Mouse (Mus musculus) kidney, embryonic 16.5 days (tissue): Measurements from ENCODE around the gene Tal1. TPM values are rescaled to one million over a fixed set of nuclear protein-coding genes. Genes with fewer than 3 reads are reported as not detected.
A peak's percentile ranks its signal among the peaks of the same experiment; 100 is the strongest.

Source experiments
- ATAC-seq: fragments of 200-750 bp; cut with Nextera tagmentation; 2 replicates; pipeline ENCODE4 v1.8.0; 2017; ENCODE audit warnings: moderate TSS enrichment; ENCODE audit not compliant: low FRiP score, low TSS enrichment
- H3K27ac ChIP-seq: fragments of 300-500 bp; sonication (generic); 2 replicates; pipeline ENCODE4 v1.5.1; 2014; ENCODE audit warnings: low read length
- H3K27me3 ChIP-seq: fragments of 300-500 bp; sonication (generic); 2 replicates; pipeline ENCODE4 v1.6.1; 2014; ENCODE audit warnings: low read length, control low read depth, mixed read lengths; ENCODE audit not compliant: insufficient read depth
- H3K36me3 ChIP-seq: fragments of 300-500 bp; sonication (generic); 2 replicates; pipeline ENCODE4 v1.6.1; 2014; ENCODE audit warnings: low read length, control low read depth, mixed read lengths; ENCODE audit not compliant: insufficient read depth
- H3K4me1 ChIP-seq: fragments of 300-500 bp; sonication (generic); 2 replicates; pipeline ENCODE4 v1.6.1; 2014; ENCODE audit warnings: low read length, control low read depth, mixed read lengths; ENCODE audit not compliant: insufficient read depth
- H3K4me2 ChIP-seq: fragments of 300-500 bp; sonication (generic); replicated peaks from 2 replicates; pipeline ENCODE4 v1.6.1; 2014; ENCODE audit warnings: low read depth, low read length
- H3K4me3 ChIP-seq: fragments of 300-500 bp; sonication (generic); 2 replicates; pipeline ENCODE4 v1.5.1; 2014; ENCODE audit warnings: mild to moderate bottlenecking, low read length
- H3K9ac ChIP-seq: fragments of 300-500 bp; sonication (generic); replicated peaks from 2 replicates; pipeline ENCODE4 v1.6.1; 2014; ENCODE audit warnings: low read length
- H3K9me3 ChIP-seq: fragments of 300-500 bp; sonication (generic); 2 replicates; pipeline ENCODE4 v1.6.1; 2016; ENCODE audit warnings: low read length, control low read depth
- WGBS: fragments of 180-500 bp; shearing (Covaris S2); extraction: QIAGEN DNeasy Blood & Tissue Kit; methylation state at CpG from one replicate; pipeline ENCODE4 v1.1.7; 2014; 5-methylcytosine and 5-hydroxymethylcytosine counted together
- polyA plus RNA-seq: library from polyadenylated mRNA; unstranded; fragments of >200 nt; fragmentation: Nextera tagmentation; extraction: Ambion mirVana; gene quantifications from 2 replicates; pipeline ENCODE4 v1.2.1, GENCODE M21; 2015

The Tal1 gene
- polyA plus RNA-seq, 1 experiment from 2014 or later = 1.3 TPM

DNA sequence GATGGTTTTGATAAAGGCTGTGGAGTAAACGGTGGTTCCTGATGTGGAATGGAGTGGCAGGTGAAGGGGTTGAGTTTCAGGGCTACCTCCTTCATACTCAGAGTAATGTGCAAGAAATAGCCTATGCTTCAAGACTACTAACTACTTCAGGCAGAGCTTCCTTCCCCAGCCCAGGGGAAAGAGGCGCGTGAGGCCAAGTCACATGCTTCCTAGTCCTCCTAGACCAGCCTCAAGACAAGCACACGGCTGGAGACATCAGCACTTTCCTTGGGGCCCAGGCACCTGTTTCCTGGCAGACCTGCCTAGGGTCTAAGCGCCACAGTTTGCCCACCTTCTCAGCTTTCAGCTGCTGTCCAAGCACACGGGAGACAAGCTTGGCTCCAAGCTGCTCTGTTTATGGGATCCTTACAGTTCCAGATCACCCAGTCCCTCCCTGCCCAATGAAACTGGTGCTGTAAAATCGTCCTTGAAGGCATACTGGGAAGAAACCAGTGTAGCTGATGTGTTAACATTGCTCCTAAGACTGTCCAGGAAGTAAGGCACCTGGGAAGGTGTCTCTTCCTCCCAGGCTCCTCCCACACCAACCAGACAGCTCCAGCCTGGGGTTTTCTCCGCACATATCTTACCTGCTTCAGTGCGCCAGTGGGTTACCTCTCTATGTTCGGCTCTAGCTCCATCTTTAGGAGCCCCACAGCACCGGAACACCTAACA lies 40.4 kb downstream of the Tal1 start:
- no peak for ATAC-seq
- Histone ChIP-seq H3K27ac (peak overlapping the region; percentile 85), H3K27me3 (peaks cover 16% of the 10 kb centered on the region), H3K9ac (peak overlapping the region; percentile 60; the same call in 1 of the 2 replicates), H3K4me2 (peak overlapping the region; percentile 74), H3K9me3 (no peaks in the 10 kb centered on the region), H3K4me3 (peak overlapping the region; percentile 48), H3K36me3 (no peaks in the 10 kb centered on the region), H3K4me1 (peaks cover 22% of the 10 kb centered on the region)
- 15% methylated on average over 11 of the region's 11 CpGs for WGBS

GRCm38 (mm10) chr4:115097146-115097496 lies 40.9 kb downstream of the Tal1 start:
- no peaks in the 10 kb centered on the region for H3K9me3 ChIP-seq
- WGBS = 0% methylated on average over 6 of the region's 6 CpGs
- H3K4me1 ChIP-seq = peaks cover 22% of the 10 kb centered on the region
- peak overlapping the region; percentile 85; the same call in 1 of the 2 replicates for H3K27ac ChIP-seq
- H3K36me3 ChIP-seq = no peaks in the 10 kb centered on the region
- peaks cover 16% of the 10 kb centered on the region for H3K27me3 ChIP-seq
- H3K9ac ChIP-seq = 0 out of 2 replicates have a peak overlapping the region, but pooled peaks have one; percentile 1
- H3K4me2 ChIP-seq = peak overlapping the region; percentile 74
- ATAC-seq = no peak
- peak overlapping the region; percentile 12 for H3K4me3 ChIP-seq

DNA sequence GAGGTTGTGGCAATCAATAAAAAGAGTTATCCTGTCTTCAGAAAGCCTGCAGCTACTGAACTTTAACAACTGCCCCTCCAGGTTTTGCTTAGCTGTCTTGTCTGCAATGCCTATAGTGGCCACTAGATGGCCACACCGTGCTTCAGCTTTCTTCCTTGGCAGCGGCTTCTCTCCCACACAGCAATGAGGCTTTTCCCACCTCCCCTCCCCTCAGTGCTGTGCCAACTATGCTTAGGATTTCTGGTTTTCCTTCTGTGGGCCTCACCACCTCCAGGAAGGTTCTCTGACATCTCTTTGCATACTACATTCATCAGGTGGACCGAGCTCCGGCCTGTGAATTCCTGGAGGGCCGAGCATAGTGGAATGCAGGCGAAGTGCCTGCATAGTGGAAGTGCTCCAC lies 45.5 kb downstream of the Tal1 start:
- no peaks in the 10 kb centered on the region for H3K36me3 ChIP-seq
- H3K4me2 ChIP-seq = no peak overlapping the region
- ATAC-seq = peak; percentile 44; the same call in 1 of the 2 replicates
- no peak overlapping the region for H3K27ac ChIP-seq
- no peak overlapping the region for H3K9ac ChIP-seq
- no peak overlapping the region for H3K4me3 ChIP-seq
- peaks cover 4% of the 10 kb centered on the region; the same call in 1 of the 2 replicates for H3K27me3 ChIP-seq
- H3K4me1 ChIP-seq = peaks cover 4% of the 10 kb centered on the region
- WGBS = 30% methylated on average over 6 of the region's 6 CpGs
- no peaks in the 10 kb centered on the region for H3K9me3 ChIP-seq

- no peak overlapping the region for H3K4me3 ChIP-seq
- no peaks in the 10 kb centered on the region for H3K36me3 ChIP-seq
- 0 out of 2 replicates have a peak, but pooled peaks cover 3% of the 10 kb centered on the region for H3K9me3 ChIP-seq
- no peak overlapping the region for H3K27ac ChIP-seq
- H3K27me3 ChIP-seq = no peaks in the 10 kb centered on the region
- ATAC-seq = no peak
- H3K4me1 ChIP-seq = no peaks in the 10 kb centered on the region
- WGBS = 55% methylated on average over 4 of the region's 4 CpGs
- no peak overlapping the region for H3K4me2 ChIP-seq
- no peak overlapping the region for H3K9ac ChIP-seq
These were observed 47.3 kb downstream of the Tal1 start for GRCm38 (mm10) chr4:115103510-115103909.

- no peak for ATAC-seq
- 57% methylated on average over 2 of the region's 2 CpGs for WGBS
- no peaks in the 10 kb centered on the region for H3K4me1 ChIP-seq
These were observed 54.9 kb downstream of the Tal1 start for GRCm38 (mm10) chr4:115111167-115111566.

DNA sequence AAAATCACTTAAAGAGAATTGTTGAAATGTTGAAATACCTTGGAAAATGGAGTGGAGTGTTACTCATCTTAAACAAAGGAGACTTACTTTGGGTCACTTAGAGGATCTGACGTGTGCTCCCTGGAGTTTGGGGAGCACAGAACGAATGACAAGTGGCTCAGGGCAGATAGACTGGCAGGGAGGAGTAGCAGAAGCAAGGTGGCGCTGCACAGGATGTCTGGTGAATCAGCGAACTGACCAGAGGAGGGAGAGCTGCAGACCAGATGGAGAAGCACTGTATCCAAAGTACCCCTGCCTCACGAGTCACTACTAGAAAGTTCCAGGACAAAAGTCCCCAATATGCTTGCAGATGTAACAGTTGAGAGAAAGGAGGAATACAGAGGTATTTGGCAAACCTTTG lies 57.0 kb downstream of the Tal1 start:
- H3K9ac ChIP-seq = no peak overlapping the region
- no peak for ATAC-seq
- H3K4me1 ChIP-seq = no peaks in the 10 kb centered on the region
- no peaks in the 10 kb centered on the region for H3K9me3 ChIP-seq
- no peaks in the 10 kb centered on the region for H3K36me3 ChIP-seq
- H3K4me2 ChIP-seq = no peak overlapping the region
- 25% methylated on average over 5 of the region's 5 CpGs for WGBS
- H3K4me3 ChIP-seq = no peak overlapping the region
- H3K27ac ChIP-seq = no peak overlapping the region
- H3K27me3 ChIP-seq = peaks cover 4% of the 10 kb centered on the region; the same call in 1 of the 2 replicates

More at GRCm38 (mm10) chr4:115111167-115111566, 54.9 kb downstream of the Tal1 start:
- Histone ChIP-seq H3K27ac (no peak overlapping the region), H3K4me2 (no peak overlapping the region), H3K4me3 (no peak overlapping the region), H3K9me3 (0 out of 2 replicates have a peak, but pooled peaks cover 3% of the 10 kb centered on the region), H3K9ac (no peak overlapping the region), H3K27me3 (peaks cover 4% of the 10 kb centered on the region; the same call in 1 of the 2 replicates), H3K36me3 (no peaks in the 10 kb centered on the region)

DNA sequence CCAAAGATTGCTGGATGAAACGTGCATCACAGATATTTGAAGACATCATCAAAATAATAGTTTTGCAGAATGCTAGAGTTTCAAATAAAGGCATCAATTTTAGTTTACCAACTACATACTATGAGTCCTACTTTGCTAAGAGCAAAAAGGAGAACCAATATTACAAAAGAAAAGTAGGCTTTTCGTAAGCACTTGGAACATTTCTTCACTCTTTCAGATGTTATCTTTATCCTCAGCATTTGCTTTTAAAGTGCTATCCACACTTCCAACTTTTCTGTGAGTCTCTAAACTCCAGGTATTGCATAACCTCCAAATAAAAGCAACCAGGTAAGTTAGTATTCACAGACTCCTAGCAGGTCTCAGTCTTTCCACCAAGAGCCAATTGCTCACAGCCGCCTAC lies 63.4 kb downstream of the Tal1 start:
- Histone ChIP-seq H3K9ac (no peak overlapping the region), H3K27me3 (no peaks in the 10 kb centered on the region), H3K9me3 (no peaks in the 10 kb centered on the region), H3K4me2 (no peak overlapping the region), H3K4me3 (no peak overlapping the region), H3K27ac (no peak overlapping the region), H3K4me1 (no peaks in the 10 kb centered on the region), H3K36me3 (no peaks in the 10 kb centered on the region)
- WGBS = 84% methylated on average over 3 of the region's 3 CpGs
- ATAC-seq = no peak

- no peak overlapping the region for H3K4me2 ChIP-seq
- no peak overlapping the region for H3K4me3 ChIP-seq
- 81% methylated on average over 2 of the region's 2 CpGs for WGBS
These were observed 64.9 kb downstream of the Tal1 start for GRCm38 (mm10) chr4:115121162-115121561.

More at GRCm38 (mm10) chr4:115121162-115121561, 64.9 kb downstream of the Tal1 start:
- H3K36me3 ChIP-seq = no peaks in the 10 kb centered on the region
- H3K27ac ChIP-seq = no peak overlapping the region
- no peak overlapping the region for H3K9ac ChIP-seq
- no peak for ATAC-seq
- no peaks in the 10 kb centered on the region for H3K27me3 ChIP-seq
- H3K4me1 ChIP-seq = no peaks in the 10 kb centered on the region
- H3K9me3 ChIP-seq = no peaks in the 10 kb centered on the region
